Mouse (Mus musculus) E14TG2a.4 (cell line): ENCODE results near the gene Mtcl1.

Experiments
- CTCF ChIP-seq: conservative IDR thresholded peaks from 2 replicates; pipeline ENCODE4 v1.5.1; 2014; ENCODE audit warnings: low read length
- NANOG ChIP-seq: IDR thresholded peaks from 2 replicates; pipeline ENCODE4 v1.6.1; 2014; ENCODE audit warnings: borderline replicate concordance, low read length, mixed read lengths
- POU5F1 ChIP-seq: IDR thresholded peaks from 2 replicates; pipeline ENCODE4 v1.6.1; 2014; ENCODE audit warnings: low read length, borderline replicate concordance

DNA sequence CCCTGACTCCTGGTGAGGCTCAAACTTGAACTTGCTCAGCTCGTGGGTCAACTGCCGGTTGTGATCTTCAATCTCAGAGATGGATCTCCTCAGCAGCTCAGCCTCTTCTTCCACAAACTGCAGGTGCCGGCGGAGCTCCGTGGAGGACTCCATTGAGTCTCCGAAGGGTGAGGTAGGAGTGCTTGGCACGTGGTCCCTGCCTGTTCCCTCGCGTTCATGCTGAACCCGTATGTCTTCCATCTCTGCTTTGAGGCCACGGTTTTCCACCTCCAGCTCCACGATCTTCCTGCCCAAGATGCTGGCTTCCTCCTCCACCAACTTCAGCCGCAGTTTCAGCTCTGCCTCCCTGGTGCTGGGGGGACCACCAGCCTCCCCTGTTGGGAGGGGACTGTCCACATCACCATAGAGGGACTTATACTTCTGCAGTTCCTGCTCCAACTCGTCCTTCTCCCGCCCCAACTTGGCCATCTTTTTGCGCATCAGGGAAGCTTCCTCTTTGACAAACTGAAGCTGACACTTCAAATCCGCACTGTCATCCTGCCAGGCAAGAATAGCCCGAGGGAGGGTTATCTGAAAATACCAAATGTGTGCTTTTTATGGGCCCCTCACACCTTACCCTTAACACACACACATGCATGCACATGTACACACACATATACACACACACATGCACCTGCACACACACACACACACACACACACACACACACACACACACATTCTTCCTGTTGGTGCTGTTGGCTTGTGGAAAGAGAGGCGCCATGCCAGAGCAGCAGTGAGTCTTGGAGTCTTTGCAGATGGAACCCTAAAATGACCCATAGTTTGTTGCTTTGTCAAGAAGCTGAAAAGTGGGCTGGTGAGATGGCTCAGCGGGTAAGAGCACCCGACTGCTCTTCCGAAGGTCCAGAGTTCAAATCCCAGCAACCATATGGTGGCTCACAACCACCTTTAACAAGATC is 69.4 kb downstream of the Mtcl1 start:
- TF ChIP-seq NANOG (no peak), CTCF (no peak), POU5F1 (no peak)
